Mouse (Mus musculus): ENCODE measurements around the gene Abat. TPM values are rescaled to one million over a fixed set of nuclear protein-coding genes. Genes with fewer than 3 reads are reported as not detected.
A peak's percentile ranks its signal among the peaks of the same experiment; 100 is the strongest.

Gene Abat
- polyA plus RNA-seq, 1 experiment from 2014 or later = 33.9 TPM

DNA sequence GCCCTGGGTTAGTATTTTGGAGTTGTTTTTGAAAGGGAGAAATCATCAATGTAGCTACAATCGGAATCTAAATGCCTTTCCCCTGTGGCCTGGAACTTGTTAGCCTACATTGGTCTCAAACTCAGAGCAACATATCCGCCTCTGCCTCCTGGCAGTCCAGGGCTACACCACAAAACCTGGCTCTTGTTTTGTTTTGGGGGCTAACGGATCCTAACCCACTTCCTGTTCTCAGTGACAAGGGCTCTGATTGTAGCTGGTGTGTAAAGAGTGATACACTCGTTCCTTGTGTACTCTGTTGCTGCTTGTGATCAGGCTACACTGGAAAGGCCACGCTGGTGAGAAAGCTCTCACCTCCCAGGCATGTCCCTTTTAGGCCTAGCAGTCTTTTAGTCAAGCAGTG is 118.2 kb downstream of the Abat start:
- ATAC-seq (replicated peaks; ENCODE audit: low FRiP score, low read depth) = no peak
- TF ChIP-seq CTCF (IDR thresholded peaks at IDR 0.05; ENCODE audit: low read depth) = no peak
- 84% methylated on average over 5 of the region's 5 CpGs for WGBS

DNA sequence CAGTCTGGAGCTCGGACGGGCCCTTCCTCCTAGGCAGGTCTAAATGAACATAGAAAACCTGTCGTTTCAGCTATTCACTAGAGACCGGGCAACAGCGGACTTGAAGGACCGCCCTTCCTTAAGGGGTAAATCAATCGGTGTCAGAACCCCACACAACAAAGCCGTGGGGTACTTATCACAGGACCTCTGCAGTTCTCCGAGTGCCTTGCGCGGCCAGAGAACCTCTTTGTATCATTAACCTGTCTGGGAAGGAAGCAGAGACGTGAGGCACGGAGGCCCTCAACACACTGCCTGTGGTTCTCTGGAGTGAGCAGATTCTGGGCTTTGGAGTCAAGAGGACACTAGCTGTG is 123.6 kb downstream of the Abat start:
- Histone ChIP-seq H3K9ac (ENCODE audit: low read depth, low read length) (peak overlapping the region; percentile 90), H3K27me3 (ENCODE audit: insufficient read depth, low read length) (no peaks in the 10 kb centered on the region), H3K4me3 (replicated peaks; ENCODE audit: low read depth, low read length) (peak overlapping the region; percentile 85), H3K4me2 (ENCODE audit: low read length) (peak overlapping the region; percentile 88), H3K36me3 (ENCODE audit: insufficient read depth, low read length) (0 out of 2 replicates have a peak, but pooled peaks cover 7% of the 10 kb centered on the region), H3K27ac (peak overlapping the region; percentile 89), H3K4me1 (replicated peaks; ENCODE audit: insufficient read depth, low read length) (peaks cover 14% of the 10 kb centered on the region), H3K9me3 (replicated peaks; ENCODE audit: low read length) (no peaks in the 10 kb centered on the region)
- WGBS = under 1% methylated on average over 13 of the region's 13 CpGs
- TF ChIP-seq CTCF (IDR thresholded peaks at IDR 0.05; ENCODE audit: low read depth) = no peak
- ATAC-seq (replicated peaks; ENCODE audit: low FRiP score, low read depth) (peak; percentile 26), DNase-seq (ENCODE audit: low spot score) (no peak)

More for the DNA sequence above, 118.2 kb downstream of the Abat start:
- H3K4me2 ChIP-seq (ENCODE audit: low read length) = no peak overlapping the region
- H3K9ac ChIP-seq (ENCODE audit: low read depth, low read length) = no peak overlapping the region
- no peak overlapping the region for H3K4me3 ChIP-seq (replicated peaks; ENCODE audit: low read depth, low read length)
- H3K4me1 ChIP-seq (replicated peaks; ENCODE audit: insufficient read depth, low read length) = peaks cover 4% of the 10 kb centered on the region; the same call in 1 of the 2 replicates
- no peaks in the 10 kb centered on the region for H3K27me3 ChIP-seq (ENCODE audit: insufficient read depth, low read length)
- H3K27ac ChIP-seq = no peak overlapping the region
- no peaks in the 10 kb centered on the region for H3K9me3 ChIP-seq (replicated peaks; ENCODE audit: low read length)
- H3K36me3 ChIP-seq (ENCODE audit: insufficient read depth, low read length) = 0 out of 2 replicates have a peak, but pooled peaks cover 4% of the 10 kb centered on the region
- no peak for DNase-seq (ENCODE audit: low spot score)

DNA sequence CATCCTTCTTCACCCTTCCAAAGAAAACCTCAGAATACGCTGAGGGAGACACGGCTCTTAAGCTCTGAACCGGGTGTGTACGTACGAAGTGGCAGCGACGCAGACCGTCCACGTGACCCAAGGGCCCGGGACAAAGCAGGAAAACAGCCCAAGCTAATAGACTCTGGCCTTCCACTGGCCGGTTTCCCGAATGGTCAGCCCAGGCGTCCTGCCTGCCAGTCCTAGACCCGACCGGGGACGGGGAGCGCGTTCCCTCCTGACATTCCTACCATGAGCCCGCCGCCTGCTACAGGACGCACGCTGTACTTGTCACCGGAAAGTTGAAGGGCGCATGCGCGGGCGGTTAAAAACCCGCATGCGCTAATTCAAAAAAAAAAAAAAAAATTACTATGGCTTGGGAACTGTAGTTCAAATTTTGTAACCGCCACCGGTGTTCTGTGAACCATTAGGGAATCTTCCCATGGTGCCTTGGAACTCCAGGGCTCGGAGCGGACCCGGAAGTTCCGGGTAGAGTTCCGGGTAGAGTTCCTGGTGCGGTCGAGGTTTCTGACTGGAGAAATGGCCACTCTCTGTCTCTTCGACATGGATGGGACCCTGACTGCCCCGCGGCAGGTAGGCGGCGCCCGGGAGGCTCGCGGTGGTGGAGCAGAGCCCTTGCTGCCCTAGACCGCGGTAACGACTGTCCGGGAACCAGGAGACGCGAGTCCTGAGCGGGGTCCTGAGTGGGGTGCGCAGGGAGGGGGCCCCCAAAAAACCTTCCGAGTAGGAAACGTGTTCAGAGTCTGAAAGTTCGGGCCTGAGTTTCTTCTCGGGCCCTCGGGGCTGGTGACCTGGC is 124.2 kb downstream of the Abat start, which contains the start of the genes Pmm2 and Tmem186:
Gene Pmm2, plus strand, starts transcription at position 458 of the 835 bp plus-strand sequence.
Gene Tmem186, minus strand, starts transcription at position 496 of the 835 bp plus-strand sequence.
- peak; percentile 44; the same call in 1 of the 2 replicates for TF ChIP-seq CTCF (IDR thresholded peaks at IDR 0.05; ENCODE audit: low read depth)
- Histone ChIP-seq H3K9me3 (replicated peaks; ENCODE audit: low read length) (no peaks in the 10 kb centered on the region), H3K4me2 (ENCODE audit: low read length) (peak within 1 kb of the TSS; percentile 88), H3K9ac (ENCODE audit: low read depth, low read length) (peak within 1 kb of the TSS; percentile 90), H3K4me3 (replicated peaks; ENCODE audit: low read depth, low read length) (peak within 1 kb of the TSS; percentile 85), H3K27me3 (ENCODE audit: insufficient read depth, low read length) (no peaks in the 10 kb centered on the region), H3K4me1 (replicated peaks; ENCODE audit: insufficient read depth, low read length) (peaks cover 14% of the 10 kb centered on the region), H3K36me3 (ENCODE audit: insufficient read depth, low read length) (0 out of 2 replicates have a peak, but pooled peaks cover 8% of the 10 kb centered on the region), H3K27ac (peak within 1 kb of the TSS; percentile 89)
- under 1% methylated on average over 59 of the region's 59 CpGs for WGBS
- DNase-seq (ENCODE audit: low spot score) (peak; percentile 96), ATAC-seq (replicated peaks; ENCODE audit: low FRiP score, low read depth) (peak; percentile 90)

GRCm38 (mm10) chr16:8638131-8638530 is 124.9 kb downstream of the Abat start:
- Histone ChIP-seq H3K9ac (ENCODE audit: low read depth, low read length) (peak overlapping the region; percentile 90), H3K36me3 (ENCODE audit: insufficient read depth, low read length) (0 out of 2 replicates have a peak, but pooled peaks cover 13% of the 10 kb centered on the region), H3K4me2 (ENCODE audit: low read length) (peak overlapping the region; percentile 88), H3K27ac (peak overlapping the region; percentile 89), H3K4me1 (replicated peaks; ENCODE audit: insufficient read depth, low read length) (peaks cover 14% of the 10 kb centered on the region), H3K27me3 (ENCODE audit: insufficient read depth, low read length) (no peaks in the 10 kb centered on the region), H3K9me3 (replicated peaks; ENCODE audit: low read length) (no peaks in the 10 kb centered on the region), H3K4me3 (replicated peaks; ENCODE audit: low read depth, low read length) (peak overlapping the region; percentile 85)
- no peak for TF ChIP-seq CTCF (IDR thresholded peaks at IDR 0.05; ENCODE audit: low read depth)
- DNase-seq (ENCODE audit: low spot score) = no peak
- no peak for ATAC-seq (replicated peaks; ENCODE audit: low FRiP score, low read depth)
- 38% methylated on average over 7 of the region's 7 CpGs for WGBS

DNA sequence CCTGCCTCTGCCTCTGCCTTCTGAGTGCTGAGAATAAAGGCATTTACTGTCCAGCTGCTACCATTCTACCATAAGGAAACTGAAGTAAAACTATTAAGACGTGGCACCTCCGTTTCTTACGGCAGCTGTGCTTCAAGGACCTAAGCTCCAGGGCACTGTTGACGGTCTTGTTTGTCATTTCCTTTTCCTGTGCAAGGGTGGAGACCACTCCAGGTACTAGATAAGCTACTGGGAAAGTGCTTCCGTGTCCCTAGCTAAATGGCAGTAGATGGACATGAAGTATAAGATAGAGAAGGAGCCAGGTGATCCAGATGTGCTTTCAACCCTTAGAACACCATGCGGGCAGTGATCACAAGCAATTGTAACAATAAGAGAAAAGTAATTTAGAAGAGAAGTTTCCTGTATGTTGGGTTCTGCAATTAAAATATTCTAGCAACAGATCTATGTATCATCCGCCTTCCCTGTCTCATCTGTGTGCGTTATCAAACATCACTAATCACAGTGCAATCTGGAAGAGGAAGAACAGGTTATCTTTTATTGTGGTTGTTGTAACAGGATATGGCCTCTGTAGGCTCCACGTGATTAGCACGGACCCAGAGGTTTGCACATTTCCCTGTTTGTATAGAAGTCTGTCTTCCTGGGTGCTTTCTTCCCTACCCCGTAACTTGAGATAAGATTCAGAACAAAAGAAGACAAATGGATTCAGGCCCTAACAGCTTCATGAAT is 126.4 kb downstream of the Abat start:
- no peak for DNase-seq (ENCODE audit: low spot score)

GRCm38 (mm10) chr16:8643855-8644254 is 130.6 kb downstream of the Abat start:
- Histone ChIP-seq H3K36me3 (ENCODE audit: insufficient read depth, low read length) (peaks cover 58% of the 10 kb centered on the region), H3K27me3 (ENCODE audit: insufficient read depth, low read length) (no peaks in the 10 kb centered on the region), H3K4me2 (ENCODE audit: low read length) (no peak overlapping the region), H3K4me3 (replicated peaks; ENCODE audit: low read depth, low read length) (no peak overlapping the region), H3K9me3 (replicated peaks; ENCODE audit: low read length) (no peaks in the 10 kb centered on the region), H3K9ac (ENCODE audit: low read depth, low read length) (no peak overlapping the region), H3K27ac (no peak overlapping the region), H3K4me1 (replicated peaks; ENCODE audit: insufficient read depth, low read length) (peaks cover under 1% of the 10 kb centered on the region; the same call in 1 of the 2 replicates)
- WGBS = 83% methylated on average over 2 of the region's 2 CpGs
- ATAC-seq (replicated peaks; ENCODE audit: low FRiP score, low read depth) = 0 out of 2 replicates have a peak, but pooled peaks have one; percentile 63
- DNase-seq (ENCODE audit: low spot score) = peak; percentile 55
- TF ChIP-seq CTCF (IDR thresholded peaks at IDR 0.05; ENCODE audit: low read depth) = peak; percentile 83

More for the DNA sequence above, 126.4 kb downstream of the Abat start:
- no peak overlapping the region for H3K27ac ChIP-seq
- H3K36me3 ChIP-seq (ENCODE audit: insufficient read depth, low read length) = peaks cover 18% of the 10 kb centered on the region
- H3K4me1 ChIP-seq (replicated peaks; ENCODE audit: insufficient read depth, low read length) = peaks cover 14% of the 10 kb centered on the region
- no peak overlapping the region for H3K9ac ChIP-seq (ENCODE audit: low read depth, low read length)
- 77% methylated on average over 11 of the region's 11 CpGs for WGBS
- no peaks in the 10 kb centered on the region for H3K27me3 ChIP-seq (ENCODE audit: insufficient read depth, low read length)
- H3K4me3 ChIP-seq (replicated peaks; ENCODE audit: low read depth, low read length) = no peak overlapping the region
- H3K9me3 ChIP-seq (replicated peaks; ENCODE audit: low read length) = no peaks in the 10 kb centered on the region
- no peak for TF ChIP-seq CTCF (IDR thresholded peaks at IDR 0.05; ENCODE audit: low read depth)
- H3K4me2 ChIP-seq (ENCODE audit: low read length) = no peak overlapping the region
- ATAC-seq (replicated peaks; ENCODE audit: low FRiP score, low read depth) = no peak

Measured in kidney, postnatal 0 days (tissue).